Mouse (Mus musculus) cerebellum, adult 18-20 months (tissue): Measurements from ENCODE around the gene Ins1.

Experiments used
- DNase-seq, 2 experiments: peaks; one replicate each; pipeline ENCODE4 v3.0.0; 2021

The Ins1 gene

DNA sequence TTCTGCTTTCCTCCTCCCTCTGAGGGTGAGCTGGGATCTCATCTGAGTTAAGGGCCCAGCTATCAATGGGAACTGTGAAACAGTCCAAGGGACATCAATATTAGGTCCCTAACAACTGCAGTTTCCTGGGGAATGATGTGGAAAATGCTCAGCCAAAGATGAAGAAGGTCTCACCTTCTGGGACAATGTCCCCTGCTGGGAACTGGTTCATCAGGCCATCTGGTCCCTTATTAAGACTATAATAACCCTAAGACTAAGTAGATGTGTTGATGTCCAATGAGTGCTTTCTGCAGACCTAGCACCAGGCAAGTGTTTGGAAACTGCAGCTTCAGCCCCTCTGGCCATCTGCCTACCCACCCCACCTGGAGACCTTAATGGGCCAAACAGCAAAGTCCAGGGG, at the start of gene Ins1:
Ins1 (plus strand) TSS at position 301 of the 400 bp plus-strand sequence.
- DNase-seq, result no peak
